Mouse (Mus musculus) kidney, postnatal 36 days (tissue): ENCODE results near the gene Nectin4.
A peak's percentile ranks its signal among the peaks of the same experiment; 100 is the strongest.

Experiments used
- DNase-seq, 2 experiments: peaks; one replicate each; pipeline ENCODE4 v3.0.0; 2021 to 2022; ENCODE audit warnings: mixed read lengths in 2 of 2

The Nectin4 gene

GRCm38 (mm10) chr1:171412446-171412845 lies 42.5 kb downstream of the Nectin4 start:
- no peak for DNase-seq

- no peak for DNase-seq
Observed at GRCm38 (mm10) chr1:171413608-171414007, 43.7 kb downstream of the Nectin4 start.

- peak; percentile 80 to 89 for DNase-seq
Observed at GRCm38 (mm10) chr1:171418660-171419059, 48.8 kb downstream of the Nectin4 start, which contains the start of gene Tstd1. TSS of gene Tstd1 (plus strand) at chr1:171418872.

- no peak for DNase-seq
Observed at GRCm38 (mm10) chr1:171419291-171419882, 49.5 kb downstream of the Nectin4 start.

- no peak for DNase-seq
Observed at GRCm38 (mm10) chr1:171419905-171420304, 50.0 kb downstream of the Nectin4 start.

DNA sequence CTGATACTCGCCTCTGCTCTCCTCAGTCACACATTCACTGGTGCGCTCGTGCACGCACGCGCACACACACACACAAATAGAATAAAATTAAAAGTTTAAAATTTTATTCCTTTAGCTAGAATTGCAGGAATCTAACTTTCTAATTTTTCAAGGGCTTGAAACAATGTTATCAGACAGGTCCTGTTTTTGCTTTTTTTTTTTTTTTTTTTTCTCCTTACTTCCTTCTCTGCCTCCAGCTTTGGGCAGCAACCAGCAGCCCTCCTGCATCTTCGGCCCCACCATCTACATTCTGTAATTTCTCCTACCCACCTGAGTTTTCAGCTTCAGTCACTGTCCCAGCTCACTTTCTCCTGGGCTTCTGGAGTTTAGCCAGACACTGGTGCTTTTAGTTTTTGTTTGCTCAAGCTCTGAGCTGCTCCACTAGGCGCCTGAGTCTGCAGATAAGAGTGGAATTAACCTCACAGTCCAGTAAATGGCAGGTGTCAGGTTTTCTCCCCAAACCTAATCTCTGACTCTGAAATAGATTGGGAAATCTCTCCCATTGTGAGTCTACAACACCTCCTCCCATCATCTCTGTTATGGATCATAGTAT lies 52.7 kb downstream of the Nectin4 start:
- DNase-seq, result no peak

GRCm38 (mm10) chr1:171424638-171425037 lies 54.7 kb downstream of the Nectin4 start:
- DNase-seq, result no peak

- DNase-seq, result peak in 1 of 2 experiments; percentile 26
Observed at GRCm38 (mm10) chr1:171425126-171425525, 55.2 kb downstream of the Nectin4 start.

GRCm38 (mm10) chr1:171432158-171432557 lies 62.3 kb downstream of the Nectin4 start:
- DNase-seq, result no peak

GRCm38 (mm10) chr1:171435288-171435814 lies 65.5 kb downstream of the Nectin4 start:
- peak in 1 of 2 experiments; percentile 33 for DNase-seq

GRCm38 (mm10) chr1:171435974-171436373 lies 66.1 kb downstream of the Nectin4 start:
- DNase-seq, result no peak

- peak; percentile 96 to 97 for DNase-seq
Observed at GRCm38 (mm10) chr1:171437264-171438013, 67.5 kb downstream of the Nectin4 start, which contains the start of gene F11r. TSS of gene F11r (plus strand) at chr1:171437535.
